Mouse (Mus musculus): ENCODE data around the gene Polr3h. TPM values are rescaled to one million over a fixed set of nuclear protein-coding genes. Genes with fewer than 3 reads are reported as not detected.

Gene Polr3h
- polyA plus RNA-seq, 1 experiment from 2014 or later = 157 TPM

DNA sequence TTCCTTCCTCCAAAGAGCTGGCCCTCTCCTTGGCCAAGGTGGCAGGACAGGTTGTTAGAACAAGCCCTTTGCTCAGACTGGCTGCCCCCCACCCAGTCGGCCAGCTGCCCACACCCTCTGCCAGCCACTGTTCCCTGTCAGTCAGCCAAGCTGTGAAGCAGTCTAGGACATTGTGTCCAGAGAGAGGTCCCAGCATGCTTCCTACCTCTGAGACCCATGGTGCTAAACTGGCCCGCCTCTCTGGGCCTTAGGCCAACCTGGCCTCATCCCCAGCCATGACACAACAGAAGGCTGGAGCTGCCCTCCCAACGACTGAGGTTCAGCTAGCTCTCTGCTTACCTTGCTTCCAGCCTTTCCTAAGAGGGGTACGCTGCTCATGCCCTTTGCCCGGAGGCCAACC is 86.4 kb downstream of the Polr3h start:
- ATAC-seq (replicated peaks; ENCODE audit: extremely low read depth, insufficient read depth, low FRiP score) = peak; percentile 87
- Histone ChIP-seq H3K4me1 (ENCODE audit: control insufficient read depth, insufficient read depth, low read length) (peaks cover 46% of the 10 kb centered on the region), H3K4me2 (ENCODE audit: low read depth, low read length) (peak overlapping the region; percentile 20; the same call in 1 of the 2 replicates), H3K9me3 (replicated peaks; ENCODE audit: control insufficient read depth, low read length) (no peaks in the 10 kb centered on the region), H3K9ac (ENCODE audit: low read length) (peak overlapping the region; percentile 49; the same call in 1 of the 2 replicates), H3K36me3 (ENCODE audit: control insufficient read depth, insufficient read depth) (no peaks in the 10 kb centered on the region), H3K4me3 (ENCODE audit: low read length) (no peak overlapping the region), H3K27ac (ENCODE audit: low read length) (peak overlapping the region; percentile 94), H3K27me3 (ENCODE audit: control insufficient read depth, insufficient read depth, low read length) (no peaks in the 10 kb centered on the region)
- WGBS = 41% methylated on average over 5 of the region's 5 CpGs

DNA sequence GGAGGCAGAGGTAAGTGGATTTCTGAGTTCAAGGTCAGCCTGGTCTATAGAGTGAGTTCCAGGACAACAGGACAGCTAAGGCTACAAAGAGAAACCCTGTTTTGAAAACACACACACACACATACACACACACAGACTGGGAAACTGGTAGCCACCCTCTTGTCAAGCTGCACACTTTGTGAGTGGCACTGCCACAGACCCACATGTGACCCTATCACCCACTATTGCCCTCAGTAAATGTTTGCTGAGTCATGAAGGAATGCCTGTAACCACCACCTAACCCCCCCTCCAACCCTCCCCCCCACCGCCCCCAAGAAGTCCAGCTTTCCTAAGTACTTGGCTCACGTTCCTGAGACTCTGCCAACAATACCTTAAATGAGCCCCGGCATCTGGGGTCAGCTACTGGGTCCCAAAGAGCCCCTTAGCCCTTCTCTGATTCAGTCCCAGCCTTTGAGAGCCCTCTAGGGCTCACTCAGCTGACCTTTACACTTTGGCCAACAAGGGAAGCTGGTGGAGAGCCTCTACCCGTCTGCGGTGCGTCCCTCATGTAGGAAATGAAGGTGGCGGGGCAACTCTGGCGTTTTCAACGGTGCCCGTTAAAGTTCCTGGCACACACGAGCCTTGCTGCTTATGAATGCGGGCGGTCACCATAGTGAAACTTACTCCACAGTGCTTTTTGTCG is 87.3 kb downstream of the Polr3h start:
- Histone ChIP-seq H3K9ac (ENCODE audit: low read length) (no peak overlapping the region), H3K4me1 (ENCODE audit: control insufficient read depth, insufficient read depth, low read length) (peaks cover 55% of the 10 kb centered on the region), H3K36me3 (ENCODE audit: control insufficient read depth, insufficient read depth) (no peaks in the 10 kb centered on the region), H3K4me3 (ENCODE audit: low read length) (no peak overlapping the region), H3K27ac (ENCODE audit: low read length) (peak overlapping the region; percentile 94), H3K27me3 (ENCODE audit: control insufficient read depth, insufficient read depth, low read length) (no peaks in the 10 kb centered on the region), H3K4me2 (ENCODE audit: low read depth, low read length) (no peak overlapping the region), H3K9me3 (replicated peaks; ENCODE audit: control insufficient read depth, low read length) (no peaks in the 10 kb centered on the region)
- 59% methylated on average over 14 of the region's 14 CpGs for WGBS
- ATAC-seq (replicated peaks; ENCODE audit: extremely low read depth, insufficient read depth, low FRiP score) = no peak

Other genes starting within 250 kb of the Polr3h start
- gene Chadl, start 229.0 kb downstream of the Polr3h start, polyA plus RNA-seq (2015; fragmentation: Nextera tagmentation; extraction: Ambion mirVana) = 1.2 and 1.7 TPM in 2 replicates
- 18.0 and 19.2 TPM in 2 replicates for gene Zc3h7b, start 181.2 kb downstream of the Polr3h start, polyA plus RNA-seq (2015; fragmentation: Nextera tagmentation; extraction: Ambion mirVana)
- gene Rangap1, start 180.7 kb downstream of the Polr3h start, polyA plus RNA-seq (2015; fragmentation: Nextera tagmentation; extraction: Ambion mirVana) = 75.9 and 83.6 TPM in 2 replicates
- 23.2 and 25.1 TPM in 2 replicates for gene Tef, start 123.8 kb downstream of the Polr3h start, polyA plus RNA-seq (2015; fragmentation: Nextera tagmentation; extraction: Ambion mirVana)
- gene Tob2, start 67.4 kb downstream of the Polr3h start, polyA plus RNA-seq (2015; fragmentation: Nextera tagmentation; extraction: Ambion mirVana) = 17.5 and 17.8 TPM in 2 replicates
- gene Phf5a, start 54.3 kb downstream of the Polr3h start, polyA plus RNA-seq (2015; fragmentation: Nextera tagmentation; extraction: Ambion mirVana) = 98.6 and 103 TPM in 2 replicates
- gene Aco2, start 53.9 kb downstream of the Polr3h start, polyA plus RNA-seq (2015; fragmentation: Nextera tagmentation; extraction: Ambion mirVana) = 769 and 804 TPM in 2 replicates
- gene Csdc2, start 10.5 kb upstream of the Polr3h start, polyA plus RNA-seq (2015; fragmentation: Nextera tagmentation; extraction: Ambion mirVana) = 5.4 and 6.1 TPM in 2 replicates
- 22.4 and 24.3 TPM in 2 replicates for gene Pmm1, start 34.7 kb upstream of the Polr3h start, polyA plus RNA-seq (2015; fragmentation: Nextera tagmentation; extraction: Ambion mirVana)
- not detected in 2 replicates for gene 1700029P11Rik, start 54.3 kb upstream of the Polr3h start, polyA plus RNA-seq (2015; fragmentation: Nextera tagmentation; extraction: Ambion mirVana)
- 76.8 and 113 TPM in 2 replicates for gene Xrcc6, start 61.6 kb upstream of the Polr3h start, polyA plus RNA-seq (2015; fragmentation: Nextera tagmentation; extraction: Ambion mirVana)
- 22.4 and 37.4 TPM in 2 replicates for gene Desi1, start 107.6 kb upstream of the Polr3h start, polyA plus RNA-seq (2015; fragmentation: Nextera tagmentation; extraction: Ambion mirVana)
- gene Snu13, start 121.4 kb upstream of the Polr3h start, polyA plus RNA-seq (2015; fragmentation: Nextera tagmentation; extraction: Ambion mirVana) = 174 and 210 TPM in 2 replicates
- not detected in 2 replicates for gene 4930407I10Rik, start 132.9 kb upstream of the Polr3h start, polyA plus RNA-seq (2015; fragmentation: Nextera tagmentation; extraction: Ambion mirVana)
- not detected in 2 replicates for gene Mei1, start 143.8 kb upstream of the Polr3h start, polyA plus RNA-seq (2015; fragmentation: Nextera tagmentation; extraction: Ambion mirVana)
- 9.9 and 11.7 TPM in 2 replicates for gene Ccdc134, start 201.7 kb upstream of the Polr3h start, polyA plus RNA-seq (2015; fragmentation: Nextera tagmentation; extraction: Ambion mirVana)
- gene Srebf2, start 220.9 kb upstream of the Polr3h start, polyA plus RNA-seq (2015; fragmentation: Nextera tagmentation; extraction: Ambion mirVana) = 91.6 and 92.0 TPM in 2 replicates

All from heart, embryonic 16.5 days (tissue).